Comparison of ENCODE assay signal across 12 mouse cellular contexts in the genomic region with DNA sequence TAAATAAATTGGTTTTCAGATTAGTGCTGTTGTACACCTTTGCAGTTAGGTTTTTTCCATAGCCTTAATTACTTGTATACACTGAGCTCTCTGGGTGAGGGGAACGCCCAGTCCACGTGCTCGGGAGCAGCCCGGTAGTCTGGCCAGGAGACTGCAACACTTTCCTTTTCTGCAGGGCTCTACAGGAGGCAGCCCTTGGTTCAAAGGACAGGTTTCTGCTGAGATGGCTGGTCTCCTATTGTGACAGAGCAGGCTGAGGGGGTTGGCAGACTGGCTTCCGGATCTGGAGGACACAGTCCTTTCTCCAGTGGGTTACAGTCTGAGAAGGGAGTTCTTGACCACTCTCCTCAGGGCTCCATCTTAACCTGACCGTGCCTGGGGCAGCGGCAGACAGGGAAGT.
DNase-seq lines count a peak whose midpoint lies in the region; ATAC-seq and TF ChIP-seq lines count a peak whose summit lies in the region.
"Had no signal": no experiment of that assay in that cellular context is flagged by ENCODE, and none has a peak within 500 bp of the region (broad histone marks: within the 10 kb centered on the region; RNA-seq: fewer than 3 reads in every experiment).

No protein-coding gene starts in this region.

- peak overlapping the region; percentile 38; the same call in 1 of the 2 replicates for H3K4me2 ChIP-seq in intestine, postnatal 0 days (replicated peaks; ENCODE audit: low read depth)
- no peak overlapping the region; the same call in 1 of the 2 replicates for H3K4me2 ChIP-seq in stomach, embryonic 14.5 days (replicated peaks; ENCODE audit: low read depth, low read length)
- H3K4me2 ChIP-seq: neural tube, embryonic 15.5 days had no signal

- TF ChIP-seq POLR2A in liver, adult 2 months (IDR thresholded peaks at IDR 0.05; ENCODE audit: extremely low read depth, insufficient read depth, low read length) = no peak

- ATAC-seq in intestine, postnatal 0 days = peak; percentile 92
- peak; percentile 70; the same call in 1 of the 2 replicates for ATAC-seq in stomach, embryonic 14.5 days (ENCODE audit: insufficient number of reproducible peaks, insufficient read depth, low FRiP score, low read depth)

- no peak overlapping the region for H3K9ac ChIP-seq in liver, adult 2 months (ENCODE audit: low read depth, low read length)
- H3K9ac ChIP-seq in intestine, postnatal 0 days (ENCODE audit: low read depth, low read length) = no peak overlapping the region
- H3K9ac ChIP-seq in stomach, embryonic 14.5 days (replicated peaks; ENCODE audit: low read depth, low read length) = no peak overlapping the region
- H3K9ac ChIP-seq: neural tube, embryonic 15.5 days had no signal

- 31% methylated on average over 7 of the region's 7 CpGs for WGBS in liver, adult 2 months
- WGBS in intestine, postnatal 0 days = 15% methylated on average over 7 of the region's 7 CpGs
- WGBS in large intestine, adult 2 months = 12% methylated on average over 7 of the region's 7 CpGs
- WGBS in stomach, embryonic 14.5 days = 19% methylated on average over 7 of the region's 7 CpGs

- no peaks in the 10 kb centered on the region for H3K79me2 ChIP-seq in liver, adult 2 months (ENCODE audit: control insufficient read depth, insufficient read depth, low read length)

- H3K4me3 ChIP-seq in liver, adult 2 months (ENCODE audit: insufficient read depth, low read depth, low read length) = no peak overlapping the region
- H3K4me3 ChIP-seq in intestine, postnatal 0 days (ENCODE audit: low read depth, low read length) = no peak overlapping the region
- no peak overlapping the region for H3K4me3 ChIP-seq in stomach, embryonic 14.5 days (ENCODE audit: low read depth, low read length)
- H3K4me3 ChIP-seq: embryonic facial prominence, embryonic 10.5 days; neural tube, embryonic 15.5 days had no signal

- H3K36me3 ChIP-seq in liver, adult 2 months (ENCODE audit: control insufficient read depth, insufficient read depth, low read length) = no peaks in the 10 kb centered on the region
- H3K36me3 ChIP-seq in intestine, postnatal 0 days (ENCODE audit: control insufficient read depth, insufficient read depth) = no peaks in the 10 kb centered on the region
- no peaks in the 10 kb centered on the region for H3K36me3 ChIP-seq in stomach, embryonic 14.5 days (ENCODE audit: control insufficient read depth, insufficient read depth, low read length)
- H3K36me3 ChIP-seq: embryonic facial prominence, embryonic 10.5 days; G1E; neural tube, embryonic 15.5 days had no signal

- no peaks in the 10 kb centered on the region for H3K27me3 ChIP-seq in liver, adult 2 months (ENCODE audit: control insufficient read depth, insufficient read depth, low read length)
- H3K27me3 ChIP-seq in intestine, postnatal 0 days (replicated peaks; ENCODE audit: control insufficient read depth, insufficient read depth, low read length) = no peaks in the 10 kb centered on the region
- H3K27me3 ChIP-seq in stomach, embryonic 14.5 days (ENCODE audit: control insufficient read depth, insufficient read depth, low read length) = no peaks in the 10 kb centered on the region

- no peaks in the 10 kb centered on the region for H3K4me1 ChIP-seq in liver, adult 2 months (ENCODE audit: control insufficient read depth, insufficient read depth, low read length)
- peaks cover 9% of the 10 kb centered on the region; the same call in 1 of the 2 replicates for H3K4me1 ChIP-seq in intestine, postnatal 0 days (replicated peaks; ENCODE audit: control insufficient read depth, insufficient read depth, low read length)
- H3K4me1 ChIP-seq in stomach, embryonic 14.5 days (ENCODE audit: control insufficient read depth, insufficient read depth, low read length) = peaks cover 9% of the 10 kb centered on the region; the same call in 1 of the 2 replicates

- DNase-seq in liver, adult 2 months (ENCODE audit: extremely low read depth, low read depth, low spot score) = peak; percentile 49
- no peak for DNase-seq in liver
- DNase-seq in large intestine, adult 2 months (ENCODE audit: low read depth, low spot score) = peak; percentile 69
- DNase-seq in c-Kit-positive CD71-positive TER-119-positive erythroid progenitor cells, embryonic 14.5 days (ENCODE audit: low spot score) = no peak
- no peak for DNase-seq in frontal cortex, postnatal 14 days (ENCODE audit: low spot score in 2 of 2)
- DNase-seq in adrenal gland, adult 8-10 months = no peak
- DNase-seq: spleen, adult 18-20 months had no signal

- no peaks in the 10 kb centered on the region for H3K9me3 ChIP-seq in intestine, postnatal 0 days (ENCODE audit: control insufficient read depth)
- no peaks in the 10 kb centered on the region for H3K9me3 ChIP-seq in stomach, embryonic 14.5 days (ENCODE audit: control insufficient read depth, low read depth, low read length)
- H3K9me3 ChIP-seq: embryonic facial prominence, embryonic 10.5 days; G1E; neural tube, embryonic 15.5 days had no signal

- no peak overlapping the region for H3K27ac ChIP-seq in liver, adult 2 months (replicated peaks; ENCODE audit: insufficient read depth, low read depth, low read length)
- peak overlapping the region; percentile 58 for H3K27ac ChIP-seq in intestine, postnatal 0 days (ENCODE audit: low read depth, low read length)
- H3K27ac ChIP-seq in stomach, embryonic 14.5 days (ENCODE audit: low read length) = peak overlapping the region; percentile 71; the same call in 1 of the 2 replicates
- H3K27ac ChIP-seq: embryonic facial prominence, embryonic 10.5 days; neural tube, embryonic 15.5 days had no signal

- no peak for TF ChIP-seq CTCF in liver, adult 2 months (IDR thresholded peaks at IDR 0.05; ENCODE audit: low read depth, low read length)
- no peak for TF ChIP-seq CTCF in intestine, postnatal 0 days (IDR thresholded peaks at IDR 0.05; ENCODE audit: low read depth)

Comparison
In these comparisons a context has a peak if more than half of its experiments do, and no peak if none do; other contexts are left out.
1. DNase-seq: peak in liver, adult 2 months (single experiment) and large intestine, adult 2 months (single experiment); none in liver (single experiment), c-Kit-positive CD71-positive TER-119-positive erythroid progenitor cells, embryonic 14.5 days (single experiment), frontal cortex, postnatal 14 days (0 of 2) and adrenal gland, adult 8-10 months (single experiment).